Mouse (Mus musculus): ENCODE results near the gene Prep. TPM values are rescaled to one million over a fixed set of nuclear protein-coding genes. Genes with fewer than 3 reads are reported as not detected.

Gene Prep
- polyA plus RNA-seq, 1 experiment = 5.2 TPM

DNA sequence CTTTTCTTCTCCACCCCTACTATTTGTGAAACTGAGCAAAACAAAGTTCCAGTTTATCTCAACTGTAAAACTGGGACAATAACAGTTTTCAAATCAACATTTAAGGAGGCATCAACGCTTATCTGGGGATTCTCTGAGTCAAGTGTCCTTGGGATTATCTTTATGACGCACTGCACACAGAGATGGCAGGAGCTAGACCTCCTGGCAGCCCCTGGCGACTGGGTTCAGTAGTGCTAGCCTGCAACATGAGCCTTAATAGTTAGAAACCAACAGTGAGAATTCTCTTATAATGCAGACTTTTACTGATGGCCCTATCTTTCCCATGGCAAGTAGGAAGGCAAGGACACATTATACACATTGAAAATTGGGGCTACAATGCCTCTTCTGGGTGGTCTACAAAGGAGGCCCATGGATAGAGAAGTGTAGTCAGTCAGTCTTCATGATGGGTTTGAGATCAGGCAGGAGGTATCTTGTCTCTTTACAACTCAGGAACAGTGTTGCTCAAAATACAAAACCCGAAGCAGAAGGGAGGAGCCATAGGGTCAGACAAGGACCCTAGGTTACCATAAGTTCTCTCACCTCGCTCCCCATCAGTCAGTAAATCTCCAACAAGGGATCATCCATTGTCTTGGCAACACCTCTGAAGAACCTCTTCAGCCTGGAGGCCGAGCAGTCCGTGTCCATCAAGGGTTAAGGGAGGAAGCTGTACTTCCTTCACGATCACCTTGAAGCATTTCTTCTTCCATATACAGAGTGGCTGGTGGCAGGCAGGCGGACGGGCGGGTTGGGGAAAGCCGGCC, 672 bp upstream of the Prep start:
- 6% methylated on average over 12 of the region's 12 CpGs for WGBS
- H3K27me3 ChIP-seq (ENCODE audit: control insufficient read depth, insufficient read depth, low read length) = no peaks in the 10 kb centered on the region

DNA sequence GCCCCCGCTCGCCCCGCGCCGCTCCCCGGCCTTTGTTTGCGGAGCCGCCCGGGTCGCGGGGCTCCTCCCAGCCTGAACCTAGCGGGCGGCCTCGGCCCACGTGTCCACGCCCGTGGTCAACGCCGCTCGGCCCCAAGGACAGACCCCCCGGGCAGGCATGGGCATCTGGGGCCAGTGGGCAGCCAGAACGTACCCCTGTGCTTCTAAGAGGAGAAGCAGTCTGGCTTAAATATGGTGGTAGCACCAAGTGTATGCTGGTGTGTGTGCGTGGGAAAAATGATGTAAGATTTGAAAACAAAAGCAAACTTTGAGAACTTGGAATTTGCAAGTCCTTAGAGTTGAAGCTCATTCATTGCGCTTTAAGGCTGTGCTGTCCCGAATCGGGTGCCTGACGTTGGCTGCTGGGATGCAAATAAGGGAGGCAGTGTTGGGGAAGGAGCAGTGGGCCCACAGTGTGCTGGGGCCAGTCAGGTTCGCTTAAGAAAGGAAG, 478 bp downstream of the Prep start:
- H3K27me3 ChIP-seq (ENCODE audit: control insufficient read depth, insufficient read depth, low read length) = no peaks in the 10 kb centered on the region
- WGBS = under 1% methylated on average over 28 of the region's 28 CpGs
- peak overlapping the region; percentile 8; the same call in 1 of the 2 replicates for H3K27ac ChIP-seq (ENCODE audit: insufficient read depth, low read depth, low read length)
- peaks cover 26% of the 10 kb centered on the region for H3K4me1 ChIP-seq (ENCODE audit: control insufficient read depth, insufficient read depth, insufficient read length, low read length)
- H3K4me3 ChIP-seq (ENCODE audit: low read depth, low read length) = peak overlapping the region; percentile 85
- H3K36me3 ChIP-seq (ENCODE audit: control insufficient read depth, insufficient read depth, low read length) = peaks cover under 1% of the 10 kb centered on the region; the same call in 1 of the 2 replicates
- no peak for TF ChIP-seq CTCF (IDR thresholded peaks at IDR 0.05; ENCODE audit: extremely low read depth, insufficient read length, insufficient replicate concordance, low read depth, low read length)
- no peak for TF ChIP-seq POLR2A (IDR thresholded peaks at IDR 0.05; ENCODE audit: low read depth, low read length)

More for the DNA sequence above, 672 bp upstream of the Prep start:
- Histone ChIP-seq H3K4me1 (ENCODE audit: control insufficient read depth, insufficient read depth, insufficient read length, low read length) (peaks cover 23% of the 10 kb centered on the region), H3K36me3 (ENCODE audit: control insufficient read depth, insufficient read depth, low read length) (no peaks in the 10 kb centered on the region), H3K4me3 (ENCODE audit: low read depth, low read length) (peak overlapping the region; percentile 85), H3K27ac (ENCODE audit: insufficient read depth, low read depth, low read length) (peak overlapping the region; percentile 63)
- TF ChIP-seq POLR2A (IDR thresholded peaks at IDR 0.05; ENCODE audit: low read depth, low read length) = no peak
- no peak; the same call in 1 of the 2 replicates for TF ChIP-seq CTCF (IDR thresholded peaks at IDR 0.05; ENCODE audit: extremely low read depth, insufficient read length, insufficient replicate concordance, low read depth, low read length)

DNA sequence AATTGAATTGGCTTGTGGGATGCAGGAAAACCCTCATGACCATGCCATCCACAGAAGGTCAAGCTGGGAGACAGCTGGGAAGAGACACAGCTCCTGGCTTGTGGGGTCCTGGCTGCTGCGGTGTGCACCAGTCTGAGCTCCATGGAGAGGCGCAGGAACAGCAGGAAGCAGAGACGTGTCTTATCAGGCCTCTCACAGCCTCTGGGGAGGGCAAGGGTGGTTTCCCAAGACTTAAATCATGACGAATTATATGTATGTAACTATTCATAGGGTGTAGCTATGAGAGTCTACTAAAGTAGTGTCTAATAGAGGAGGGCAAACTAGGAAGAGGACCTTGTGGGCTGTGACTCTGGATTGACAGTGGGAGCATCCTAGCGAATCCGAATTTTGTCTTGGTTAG, 2.6 kb downstream of the Prep start:
- Histone ChIP-seq H3K4me3 (ENCODE audit: low read depth, low read length) (no peak overlapping the region), H3K27ac (ENCODE audit: insufficient read depth, low read depth, low read length) (no peak overlapping the region), H3K36me3 (ENCODE audit: control insufficient read depth, insufficient read depth, low read length) (peaks cover 12% of the 10 kb centered on the region), H3K4me1 (ENCODE audit: control insufficient read depth, insufficient read depth, insufficient read length, low read length) (peaks cover 26% of the 10 kb centered on the region), H3K27me3 (ENCODE audit: control insufficient read depth, insufficient read depth, low read length) (no peaks in the 10 kb centered on the region)
- TF ChIP-seq POLR2A (IDR thresholded peaks at IDR 0.05; ENCODE audit: low read depth, low read length) = no peak
- 49% methylated on average over 6 of the region's 6 CpGs for WGBS

GRCm38 (mm10) chr10:45070362-45070761, 3.4 kb downstream of the Prep start:
- H3K27ac ChIP-seq (ENCODE audit: insufficient read depth, low read depth, low read length) = peak overlapping the region; percentile 61
- WGBS = 69% methylated on average over 5 of the region's 5 CpGs

DNA sequence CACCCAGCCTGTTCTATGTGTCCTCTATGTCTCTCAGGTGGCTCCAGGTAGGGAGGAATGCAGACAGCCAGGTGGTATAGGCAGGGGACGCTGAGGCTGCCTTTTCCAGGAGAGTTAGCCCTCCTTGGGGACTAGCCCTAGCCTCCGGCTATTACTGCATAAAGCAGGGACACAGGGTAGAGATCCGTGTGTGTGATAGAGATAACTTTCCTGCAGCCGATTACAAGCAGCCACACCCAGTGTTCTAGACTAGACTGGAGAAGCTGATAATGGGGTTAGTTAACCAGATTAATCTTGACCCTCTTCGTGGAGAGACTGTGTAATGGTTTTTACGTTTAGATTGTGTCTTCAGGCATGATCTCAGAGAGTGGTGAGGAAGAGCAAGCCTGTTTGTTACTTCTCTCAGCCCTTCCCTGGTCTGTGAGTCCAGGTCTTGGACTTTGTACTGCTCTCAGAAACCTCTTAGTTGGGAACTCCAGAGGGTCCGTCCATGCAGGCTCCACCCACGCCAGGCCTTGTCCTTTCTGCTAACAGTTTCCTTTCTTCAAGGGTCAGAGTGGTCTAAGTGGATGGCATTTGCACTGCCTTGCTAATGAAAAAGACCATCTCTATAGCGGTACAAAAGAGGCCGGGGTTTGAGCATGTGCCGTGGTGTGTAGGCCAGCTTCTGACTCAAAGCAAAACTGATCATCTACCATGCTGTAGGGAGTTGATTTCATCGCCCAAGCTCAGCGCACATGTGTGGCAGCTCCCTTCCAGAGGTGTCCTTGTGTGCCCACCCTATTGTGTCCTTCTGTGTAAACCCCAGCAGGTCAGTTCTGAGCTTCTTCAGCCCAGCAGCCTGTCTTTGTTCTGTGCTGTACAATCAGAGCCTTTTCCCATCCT, 4.2 kb downstream of the Prep start:
- WGBS = 54% methylated on average over 13 of the region's 13 CpGs
- Histone ChIP-seq H3K36me3 (ENCODE audit: control insufficient read depth, insufficient read depth, low read length) (peaks cover 13% of the 10 kb centered on the region), H3K4me1 (ENCODE audit: control insufficient read depth, insufficient read depth, insufficient read length, low read length) (peaks cover 26% of the 10 kb centered on the region), H3K27ac (ENCODE audit: insufficient read depth, low read depth, low read length) (peak overlapping the region; percentile 61), H3K4me3 (ENCODE audit: low read depth, low read length) (no peak overlapping the region), H3K27me3 (ENCODE audit: control insufficient read depth, insufficient read depth, low read length) (no peaks in the 10 kb centered on the region)
- TF ChIP-seq CTCF (IDR thresholded peaks at IDR 0.05; ENCODE audit: extremely low read depth, insufficient read length, insufficient replicate concordance, low read depth, low read length) = no peak
- no peak for TF ChIP-seq POLR2A (IDR thresholded peaks at IDR 0.05; ENCODE audit: low read depth, low read length)

More at GRCm38 (mm10) chr10:45070362-45070761, 3.4 kb downstream of the Prep start:
- TF ChIP-seq POLR2A (IDR thresholded peaks at IDR 0.05; ENCODE audit: low read depth, low read length) (no peak), CTCF (IDR thresholded peaks at IDR 0.05; ENCODE audit: extremely low read depth, insufficient read length, insufficient replicate concordance, low read depth, low read length) (no peak)
- peaks cover 13% of the 10 kb centered on the region for H3K36me3 ChIP-seq (ENCODE audit: control insufficient read depth, insufficient read depth, low read length)
- no peaks in the 10 kb centered on the region for H3K27me3 ChIP-seq (ENCODE audit: control insufficient read depth, insufficient read depth, low read length)
- H3K4me1 ChIP-seq (ENCODE audit: control insufficient read depth, insufficient read depth, insufficient read length, low read length) = peaks cover 26% of the 10 kb centered on the region
- no peak overlapping the region for H3K4me3 ChIP-seq (ENCODE audit: low read depth, low read length)

DNA sequence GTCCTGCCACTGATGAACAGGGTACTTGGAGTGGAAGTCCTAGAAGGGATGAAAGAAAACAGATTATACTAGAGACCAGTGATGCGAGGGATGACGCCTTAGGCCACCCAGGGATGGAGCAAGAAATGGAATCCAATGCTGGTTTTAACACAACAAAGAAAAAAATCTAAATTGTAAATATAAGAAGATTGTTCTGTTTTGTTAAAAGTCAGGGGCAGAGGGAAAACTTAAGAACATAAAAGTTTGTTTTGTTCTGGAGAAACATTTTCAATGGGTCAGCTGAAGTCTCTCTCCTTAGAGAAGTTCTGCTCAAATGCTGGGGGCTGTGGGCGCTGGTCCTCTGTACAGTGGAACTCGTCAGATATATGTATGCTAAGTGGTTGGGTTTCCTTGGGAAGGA, 5.3 kb downstream of the Prep start:
- H3K27ac ChIP-seq (ENCODE audit: insufficient read depth, low read depth, low read length) = no peak overlapping the region
- no peak overlapping the region for H3K4me3 ChIP-seq (ENCODE audit: low read depth, low read length)
- H3K36me3 ChIP-seq (ENCODE audit: control insufficient read depth, insufficient read depth, low read length) = peaks cover 13% of the 10 kb centered on the region
- H3K27me3 ChIP-seq (ENCODE audit: control insufficient read depth, insufficient read depth, low read length) = no peaks in the 10 kb centered on the region
- peaks cover 23% of the 10 kb centered on the region for H3K4me1 ChIP-seq (ENCODE audit: control insufficient read depth, insufficient read depth, insufficient read length, low read length)
- TF ChIP-seq POLR2A (IDR thresholded peaks at IDR 0.05; ENCODE audit: low read depth, low read length) (no peak), CTCF (IDR thresholded peaks at IDR 0.05; ENCODE audit: extremely low read depth, insufficient read length, insufficient replicate concordance, low read depth, low read length) (no peak)
- WGBS = 91% methylated on average over 4 of the region's 4 CpGs

DNA sequence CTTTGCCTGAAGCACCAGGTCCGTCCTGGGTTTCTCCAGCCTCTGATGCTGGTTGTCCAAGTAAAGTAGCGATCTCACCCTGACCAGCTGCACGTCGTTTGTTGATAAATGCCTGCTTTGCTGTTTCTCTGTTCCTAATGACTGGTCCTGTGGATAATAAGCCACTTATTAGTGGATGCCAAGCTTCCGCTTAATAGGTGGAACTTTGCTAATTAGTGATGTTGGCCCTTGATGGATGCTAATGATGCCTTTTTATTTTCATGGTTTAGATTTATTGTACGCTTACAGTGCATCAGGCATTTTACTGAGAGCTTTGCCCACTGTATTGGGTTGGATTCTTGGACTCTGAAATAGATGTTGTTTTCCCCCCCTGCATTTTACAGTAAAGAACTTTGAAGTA, 7.5 kb downstream of the Prep start:
- H3K36me3 ChIP-seq (ENCODE audit: control insufficient read depth, insufficient read depth, low read length) = peaks cover 15% of the 10 kb centered on the region
- no peak for TF ChIP-seq POLR2A (IDR thresholded peaks at IDR 0.05; ENCODE audit: low read depth, low read length)
- no peak for TF ChIP-seq CTCF (IDR thresholded peaks at IDR 0.05; ENCODE audit: extremely low read depth, insufficient read length, insufficient replicate concordance, low read depth, low read length)

More for the DNA sequence above, 7.5 kb downstream of the Prep start:
- WGBS = 88% methylated on average over 6 of the region's 6 CpGs
- Histone ChIP-seq H3K27me3 (ENCODE audit: control insufficient read depth, insufficient read depth, low read length) (no peaks in the 10 kb centered on the region), H3K4me1 (ENCODE audit: control insufficient read depth, insufficient read depth, insufficient read length, low read length) (peaks cover 14% of the 10 kb centered on the region), H3K27ac (ENCODE audit: insufficient read depth, low read depth, low read length) (no peak overlapping the region), H3K4me3 (ENCODE audit: low read depth, low read length) (no peak overlapping the region)

All from small intestine, adult 2 months (tissue).